Mouse (Mus musculus) ES-E14 (cell line): Measurements from ENCODE around the gene Fnbp1. TPM values are rescaled to one million over a fixed set of nuclear protein-coding genes. Genes with fewer than 3 reads are reported as not detected.

ENCODE experiments used
- DNase-seq: peaks from one replicate; pipeline ENCODE4 v3.0.0-alpha.2; 2013; ENCODE audit warnings: low read depth, low spot score
- H3K27ac ChIP-seq: 2 replicates; pipeline ENCODE4 v1.5.1; 2012; ENCODE audit warnings: low read depth, mild to moderate bottlenecking, low read length, moderate library complexity, mixed read lengths; ENCODE audit not compliant: poor library complexity, insufficient read depth, severe bottlenecking
- H3K36me3 ChIP-seq: 2 replicates; pipeline ENCODE4 v1.6.1; 2012; ENCODE audit warnings: mild to moderate bottlenecking, low read length, moderate library complexity, mixed read lengths; ENCODE audit not compliant: control insufficient read depth, poor library complexity, insufficient read depth, severe bottlenecking
- H3K4me1 ChIP-seq, 2 experiments: fragments of 150-350 bp in 1 of 2; sonication (generic) in 1 of 2; 2 replicates each; pipeline ENCODE4 v1.6.1; 2012; ENCODE audit warnings: low read length in 2 of 2, mild to moderate bottlenecking in 1 of 2, mixed read lengths in 1 of 2; ENCODE audit not compliant: control insufficient read depth in 2 of 2, insufficient read depth in 2 of 2, poor library complexity in 1 of 2
- H3K4me3 ChIP-seq, 2 experiments: fragments of 150-350 bp in 1 of 2; sonication (generic) in 1 of 2; 2 replicates each; pipeline ENCODE4 v1.5.1; 2012; ENCODE audit warnings: low read length in 2 of 2, low read depth in 1 of 2, mild to moderate bottlenecking in 1 of 2, mixed read lengths in 1 of 2; ENCODE audit not compliant: insufficient read depth in 1 of 2, poor library complexity in 1 of 2, severe bottlenecking in 1 of 2
- H3K9ac ChIP-seq: 2 replicates; pipeline ENCODE4 v1.6.1; 2012; ENCODE audit warnings: low read depth, mild to moderate bottlenecking, low read length, mixed read lengths; ENCODE audit not compliant: poor library complexity, insufficient read depth, severe bottlenecking
- H3K9me3 ChIP-seq: fragments of 150-350 bp; sonication (generic); 2 replicates; pipeline ENCODE4 v1.6.1; 2012; ENCODE audit warnings: low read depth, mild to moderate bottlenecking, low read length; ENCODE audit not compliant: control insufficient read depth, insufficient read depth
- CHD2 ChIP-seq: IDR thresholded peaks from 2 replicates; pipeline ENCODE4 v1.6.1; 2014; ENCODE audit warnings: mild to moderate bottlenecking, low read depth, low read length, inconsistent platforms
- HCFC1 ChIP-seq: IDR thresholded peaks from 2 replicates; pipeline ENCODE4 v1.6.1; 2012; ENCODE audit warnings: low read length, inconsistent platforms, borderline replicate concordance; ENCODE audit not compliant: insufficient read depth
- MAFK ChIP-seq: IDR thresholded peaks from 2 replicates; pipeline ENCODE4 v1.6.1; 2014; ENCODE audit warnings: mild to moderate bottlenecking, low read depth, low read length, inconsistent platforms; ENCODE audit not compliant: insufficient read depth
- ZC3H11A ChIP-seq: IDR thresholded peaks from 2 replicates; pipeline ENCODE4 v1.6.1; 2012; ENCODE audit warnings: low read depth, mild to moderate bottlenecking, inconsistent platforms, low read length, borderline replicate concordance
- ZNF384 ChIP-seq: IDR thresholded peaks from 2 replicates; pipeline ENCODE4 v1.6.1; 2012; ENCODE audit warnings: low read depth, low read length, inconsistent platforms
- in situ Hi-C, 2 experiments: fragments of 600-800 bp; cut with MboI; formaldehyde crosslinking; loops; one replicate each; pipeline ENCODE4 v1.15.1; 2025; ENCODE audit warnings: low sequenced_read_pairs in 2 of 2, inconsistent platforms in 1 of 2; ENCODE audit not compliant: unreplicated experiment in 2 of 2
- total RNA-seq: library from RNA; depleted of rRNA; stranded (reverse); fragments of 300-350 nt; gene quantifications from 2 replicates; pipeline ENCODE4 v1.2.3, GENCODE M21; 2012

The Fnbp1 gene
- total RNA-seq, 1 experiment: 16.5 TPM

DNA sequence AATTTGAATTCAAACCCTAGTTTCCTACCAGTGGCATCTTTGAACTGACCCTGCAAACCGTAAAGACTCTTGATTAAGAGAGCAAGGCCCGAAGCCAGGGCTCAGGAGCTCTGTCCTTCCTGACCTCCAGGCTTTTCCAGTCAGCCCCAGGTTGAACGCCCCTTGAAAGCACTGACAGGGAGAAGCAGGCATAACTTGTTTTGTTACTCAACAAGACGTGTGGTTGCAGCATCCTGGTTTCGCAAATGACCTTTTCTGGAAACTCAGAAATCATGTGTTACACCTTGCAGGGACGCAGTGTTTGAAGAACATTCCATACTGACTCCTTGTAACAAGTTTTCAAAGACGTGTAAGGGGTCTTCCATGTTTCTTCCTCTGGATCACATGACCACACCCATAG lies 5.2 kb upstream of the Fnbp1 start:
- DNase-seq: no peak
- Histone ChIP-seq H3K36me3 (no peaks in the 10 kb centered on the region), H3K9me3 (no peaks in the 10 kb centered on the region), H3K4me3 (no peak overlapping the region), H3K27ac (no peak overlapping the region), H3K9ac (no peak overlapping the region), H3K4me1 (peaks cover 0 to 17% of the 10 kb centered on the region in 2 experiments; a peak in 3 of 4 replicates)
- in situ Hi-C loops: no loop called here
- no peak for TF ChIP-seq ZNF384

DNA sequence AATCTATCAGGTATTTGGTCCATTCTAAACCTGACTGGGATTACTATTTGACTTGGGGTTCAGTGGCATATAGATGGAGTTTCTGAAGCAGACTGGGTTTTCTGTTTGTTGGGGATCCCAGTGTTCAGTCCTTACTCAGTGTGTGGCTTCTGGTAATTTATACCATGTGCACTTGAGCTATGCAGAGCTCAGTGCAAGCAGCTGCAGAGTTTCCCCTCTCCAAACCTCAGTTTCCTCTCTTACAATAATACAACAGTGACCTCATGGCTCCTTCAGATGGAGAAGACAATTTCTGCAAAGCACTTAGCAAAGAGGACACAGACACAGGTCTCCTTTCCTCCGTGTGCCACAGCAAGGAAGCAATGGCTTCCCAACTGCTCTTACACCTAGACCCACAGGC lies 3.1 kb upstream of the Fnbp1 start:
- Histone ChIP-seq H3K36me3 (no peaks in the 10 kb centered on the region), H3K4me1 (peaks cover 1 to 21% of the 10 kb centered on the region in 2 experiments), H3K4me3 (no peak overlapping the region), H3K27ac (no peak overlapping the region), H3K9ac (no peak overlapping the region), H3K9me3 (no peaks in the 10 kb centered on the region)
- in situ Hi-C loops: no loop called here
- TF ChIP-seq ZNF384: no peak
- TF ChIP-seq CHD2: no peak
- TF ChIP-seq HCFC1: no peak
- no peak for TF ChIP-seq MAFK
- no peak for TF ChIP-seq ZC3H11A
- DNase-seq: no peak

DNA sequence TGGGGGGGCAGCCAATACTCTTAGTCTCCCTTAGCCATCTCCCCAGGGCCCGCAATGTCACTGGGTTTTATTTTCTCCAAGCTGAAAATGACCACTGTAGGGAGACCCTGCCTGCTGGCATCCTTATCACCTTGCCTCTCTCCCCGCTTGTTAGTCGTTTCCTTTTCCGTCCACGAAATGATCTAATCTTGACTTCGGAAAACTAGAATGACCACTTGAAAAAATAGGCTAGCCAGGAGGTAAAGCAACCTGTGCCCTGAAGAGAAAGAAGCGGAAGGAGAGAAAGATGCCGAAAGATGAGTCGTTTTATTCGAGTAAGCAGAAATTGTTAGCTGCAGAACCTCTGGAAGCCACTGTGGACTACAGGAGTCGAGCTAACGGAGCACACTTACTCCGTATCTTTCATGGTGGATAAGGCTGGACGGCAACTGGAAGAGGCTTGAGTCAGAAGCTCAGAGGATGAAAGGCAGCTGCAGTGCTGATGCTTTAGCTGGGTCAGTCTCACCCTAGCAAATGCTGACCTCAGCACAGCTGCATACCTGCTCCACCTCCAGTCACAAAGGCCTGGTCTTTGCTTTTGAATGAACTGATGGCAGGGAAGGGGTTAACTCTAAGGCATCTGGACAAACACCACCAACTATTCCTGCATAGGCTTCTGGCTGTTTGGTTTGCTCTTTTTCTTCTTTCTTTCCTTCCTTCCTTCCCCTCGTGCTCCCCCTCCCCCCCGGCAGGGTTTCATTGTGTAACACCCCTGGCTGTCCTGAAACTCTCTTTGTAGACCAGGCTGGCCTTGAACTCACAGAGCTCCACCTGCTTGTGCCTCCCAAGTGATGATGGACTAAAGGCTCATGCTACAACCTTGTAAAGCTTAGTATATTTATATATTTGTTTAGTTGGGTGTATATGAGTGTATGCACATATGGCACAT lies 2.2 kb upstream of the Fnbp1 start:
- H3K4me1 ChIP-seq: peaks cover 1 to 22% of the 10 kb centered on the region in 2 experiments
- H3K27ac ChIP-seq: no peak overlapping the region
- no peaks in the 10 kb centered on the region for H3K36me3 ChIP-seq
- no peaks in the 10 kb centered on the region for H3K9me3 ChIP-seq
- no peak for DNase-seq
- H3K9ac ChIP-seq: no peak overlapping the region
- in situ Hi-C loops: no loop called here
- H3K4me3 ChIP-seq: no peak overlapping the region
- no peak for TF ChIP-seq ZNF384
- TF ChIP-seq MAFK: peak; percentile 58; the same call in 1 of the 2 replicates

DNA sequence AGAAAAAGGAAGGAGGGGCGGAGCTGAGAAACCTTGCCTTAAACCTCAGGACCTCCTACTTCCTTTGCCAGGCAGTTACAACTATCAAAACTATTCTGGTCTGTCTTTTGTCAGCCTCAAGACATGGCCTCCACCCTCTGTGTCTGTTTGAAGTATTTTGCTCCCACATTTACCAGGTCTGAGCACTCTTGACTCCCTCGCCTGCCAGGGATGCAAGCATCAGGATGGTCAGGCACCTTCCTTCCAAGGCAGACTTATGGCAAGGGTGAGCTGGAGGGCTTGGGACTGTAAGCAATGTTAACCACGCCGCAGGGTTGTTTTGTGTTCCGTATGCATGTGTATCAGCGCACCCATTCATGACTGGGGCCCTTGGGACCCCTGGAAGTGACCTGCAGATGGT lies 1.5 kb upstream of the Fnbp1 start:
- Histone ChIP-seq H3K36me3 (no peaks in the 10 kb centered on the region), H3K9me3 (no peaks in the 10 kb centered on the region), H3K27ac (no peak overlapping the region), H3K4me3 (no peak overlapping the region), H3K9ac (peak overlapping the region; percentile 13; the same call in 1 of the 2 replicates), H3K4me1 (peaks cover 1 to 22% of the 10 kb centered on the region in 2 experiments)
- TF ChIP-seq HCFC1 (no peak), MAFK (no peak), ZNF384 (no peak), ZC3H11A (no peak), CHD2 (no peak)
- no peak for DNase-seq
- in situ Hi-C loops: no loop called here

- TF ChIP-seq MAFK (no peak), ZNF384 (no peak), CHD2 (no peak), HCFC1 (no peak), ZC3H11A (0 out of 2 replicates have a peak, but pooled peaks have one; percentile 1)
- DNase-seq: no peak
- Histone ChIP-seq H3K4me1 (peaks cover 1 to 22% of the 10 kb centered on the region in 2 experiments), H3K4me3 (peak overlapping the region; percentile 74 to 84; a peak in 3 of 4 replicates), H3K9me3 (no peaks in the 10 kb centered on the region), H3K36me3 (no peaks in the 10 kb centered on the region), H3K27ac (no peak overlapping the region), H3K9ac (no peak overlapping the region)
- in situ Hi-C loops: no loop called here
Measured at GRCm38 (mm10) chr2:31142505-31142904, 697 bp upstream of the Fnbp1 start.
